Mouse (Mus musculus): ENCODE measurements around the gene Crot. TPM values are rescaled to one million over a fixed set of nuclear protein-coding genes. Genes with fewer than 3 reads are reported as not detected.

Crot gene
- polyA plus RNA-seq, 1 experiment from 2014 or later = 23.6 TPM

- Histone ChIP-seq H3K4me3 (ENCODE audit: low read length) (no peak overlapping the region), H3K9me3 (ENCODE audit: control insufficient read depth, low read length) (no peaks in the 10 kb centered on the region), H3K9ac (ENCODE audit: low read depth, low read length) (no peak overlapping the region), H3K27me3 (replicated peaks; ENCODE audit: control insufficient read depth, insufficient read depth, low read length) (no peaks in the 10 kb centered on the region), H3K4me2 (ENCODE audit: low read length) (no peak overlapping the region), H3K27ac (ENCODE audit: low read depth, low read length) (no peak overlapping the region), H3K4me1 (ENCODE audit: control insufficient read depth, insufficient read depth, low read depth, low read length) (no peaks in the 10 kb centered on the region), H3K36me3 (ENCODE audit: control insufficient read depth, insufficient read depth, low read length) (no peaks in the 10 kb centered on the region)
- ATAC-seq = no peak
- 86% methylated on average over 6 of the region's 6 CpGs for WGBS
Observed at GRCm38 (mm10) chr5:8917069-8917468, 80.1 kb downstream of the Crot start.

GRCm38 (mm10) chr5:8916400-8916799 lies 80.7 kb downstream of the Crot start:
- H3K4me1 ChIP-seq (ENCODE audit: control insufficient read depth, insufficient read depth, low read depth, low read length) = no peaks in the 10 kb centered on the region
- H3K4me3 ChIP-seq (ENCODE audit: low read length) = no peak overlapping the region
- H3K9ac ChIP-seq (ENCODE audit: low read depth, low read length) = no peak overlapping the region
- ATAC-seq = no peak
- H3K4me2 ChIP-seq (ENCODE audit: low read length) = no peak overlapping the region
- no peaks in the 10 kb centered on the region for H3K36me3 ChIP-seq (ENCODE audit: control insufficient read depth, insufficient read depth, low read length)
- no peak overlapping the region for H3K27ac ChIP-seq (ENCODE audit: low read depth, low read length)
- no peaks in the 10 kb centered on the region for H3K9me3 ChIP-seq (ENCODE audit: control insufficient read depth, low read length)
- 86% methylated on average over 2 of the region's 2 CpGs for WGBS
- no peaks in the 10 kb centered on the region for H3K27me3 ChIP-seq (replicated peaks; ENCODE audit: control insufficient read depth, insufficient read depth, low read length)

Other genes starting within 250 kb of the Crot start
- gene Abcb1b, start 199.2 kb downstream of the Crot start, polyA plus RNA-seq (2015; fragmentation: Nextera tagmentation; extraction: Ambion mirVana) = 0.59 and 0.96 TPM in 2 replicates
- 0.66 and 1.0 TPM in 2 replicates for gene Abcb4, start 103.6 kb downstream of the Crot start, polyA plus RNA-seq (2015; fragmentation: Nextera tagmentation; extraction: Ambion mirVana)
- gene Tmem243, start 103.3 kb upstream of the Crot start, polyA plus RNA-seq (2015; fragmentation: Nextera tagmentation; extraction: Ambion mirVana) = 5.2 and 8.7 TPM in 2 replicates
- gene Dmtf1, start 164.5 kb upstream of the Crot start, polyA plus RNA-seq (2015; fragmentation: Nextera tagmentation; extraction: Ambion mirVana) = 51.2 and 55.5 TPM in 2 replicates